Mouse (Mus musculus): Measurements from ENCODE around the gene Olfr149. TPM values are rescaled to one million over a fixed set of nuclear protein-coding genes. Genes with fewer than 3 reads are reported as not detected.
A peak's percentile ranks its signal among the peaks of the same experiment; 100 is the strongest.
"Not testable (repeated sequence)": the region's sequence is repeated elsewhere in the genome, so short reads cannot be mapped to it uniquely, and the experiment has no call there.

Olfr149 gene
- polyA plus RNA-seq (2015; fragmentation: Nextera tagmentation; extraction: Ambion mirVana), result not detected in 2 replicates

GRCm38 (mm10) chr9:39707017-39707416 is at the start of gene Olfr149:
TSS of gene Olfr149 (minus strand) at chr9:39707117.
- Histone ChIP-seq H3K4me3 (replicated peaks) (no peak within 1 kb of the TSS), H3K4me2 (no peak within 1 kb of the TSS), H3K27ac (replicated peaks) (no peak within 1 kb of the TSS), H3K9ac (replicated peaks) (no peak within 1 kb of the TSS), H3K27me3 (replicated peaks) (no peaks in the 10 kb centered on the region), H3K36me3 (no peaks in the 10 kb centered on the region), H3K4me1 (no peaks in the 10 kb centered on the region), H3K9me3 (replicated peaks) (no peaks in the 10 kb centered on the region)
- no peak for ATAC-seq (ENCODE audit: low FRiP score)

DNA sequence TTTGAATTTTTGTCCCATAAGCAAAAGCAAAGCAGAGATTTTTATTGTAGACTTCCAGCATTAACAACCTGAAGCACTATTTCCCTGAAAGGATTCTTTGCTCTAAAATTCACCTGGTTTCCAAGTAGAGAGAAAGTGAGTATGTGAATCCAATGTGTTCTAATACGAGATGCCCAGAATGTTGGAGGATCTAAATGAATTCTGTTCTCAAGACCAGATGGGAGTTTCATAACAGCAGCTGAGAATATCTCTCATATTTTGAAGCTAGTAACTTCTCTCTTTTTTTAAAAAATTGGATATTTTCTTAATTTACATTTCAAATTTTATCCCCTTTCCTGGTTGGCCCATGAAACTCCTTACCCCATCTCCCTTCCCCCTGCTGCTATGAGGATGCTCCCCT is 39.5 kb upstream of the Olfr149 start:
- Histone ChIP-seq H3K4me2 (no peak overlapping the region), H3K4me3 (replicated peaks) (no peak overlapping the region), H3K36me3 (no peaks in the 10 kb centered on the region), H3K27me3 (replicated peaks) (no peaks in the 10 kb centered on the region), H3K9ac (replicated peaks) (no peak overlapping the region), H3K9me3 (replicated peaks) (no peaks in the 10 kb centered on the region), H3K27ac (replicated peaks) (no peak overlapping the region), H3K4me1 (no peaks in the 10 kb centered on the region)
- ATAC-seq (ENCODE audit: low FRiP score), result no peak
- WGBS, result 94% methylated on average over 1 of the region's 1 CpGs

GRCm38 (mm10) chr9:39745949-39746348 is 39.0 kb upstream of the Olfr149 start, which contains the start of gene Olfr967:
TSS of gene Olfr967 (plus strand) at chr9:39746249.
- no peak within 1 kb of the TSS for H3K4me2 ChIP-seq
- no peak within 1 kb of the TSS for H3K9ac ChIP-seq (replicated peaks)
- no peaks in the 10 kb centered on the region for H3K4me1 ChIP-seq
- no peak for ATAC-seq (ENCODE audit: low FRiP score)
- no peaks in the 10 kb centered on the region for H3K27me3 ChIP-seq (replicated peaks)
- H3K4me3 ChIP-seq (replicated peaks), result no peak within 1 kb of the TSS
- no peak within 1 kb of the TSS for H3K27ac ChIP-seq (replicated peaks)
- H3K9me3 ChIP-seq (replicated peaks), result no peaks in the 10 kb centered on the region
- H3K36me3 ChIP-seq, result no peaks in the 10 kb centered on the region

- Histone ChIP-seq H3K9me3 (replicated peaks) (no peaks in the 10 kb centered on the region), H3K4me1 (no peaks in the 10 kb centered on the region), H3K27me3 (replicated peaks) (no peaks in the 10 kb centered on the region), H3K4me2 (no peak overlapping the region), H3K27ac (replicated peaks) (no peak overlapping the region), H3K9ac (replicated peaks) (no peak overlapping the region), H3K4me3 (replicated peaks) (no peak overlapping the region), H3K36me3 (no peaks in the 10 kb centered on the region)
- no peak for ATAC-seq (ENCODE audit: low FRiP score)
- WGBS, result 86% methylated on average over 1 of the region's 1 CpGs
These were observed 33.8 kb upstream of the Olfr149 start for GRCm38 (mm10) chr9:39740741-39741140.

DNA sequence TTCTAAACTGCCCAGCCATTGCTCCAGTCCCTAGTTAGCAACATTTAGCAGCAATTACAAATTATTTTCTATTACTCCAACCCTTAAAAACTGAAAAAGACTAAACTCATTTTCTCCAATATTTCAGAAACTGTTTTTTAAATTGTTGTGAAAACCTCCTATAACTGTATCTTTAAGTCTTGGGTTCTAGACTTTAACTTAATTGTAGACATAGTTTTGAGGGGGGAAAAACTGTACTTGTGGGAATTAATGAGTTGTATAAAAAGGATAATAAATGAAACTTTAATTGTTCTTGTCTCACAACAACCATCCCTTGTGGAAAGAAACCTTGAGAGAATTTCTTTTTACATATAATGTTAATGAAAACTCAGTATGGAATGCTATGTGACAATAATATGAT is 23.8 kb upstream of the Olfr149 start, which contains the start of gene Olfr150:
TSS of gene Olfr150 (plus strand) at position 301 of the 400 bp plus-strand sequence.
- H3K4me2 ChIP-seq, result no peak within 1 kb of the TSS
- no peak within 1 kb of the TSS for H3K4me3 ChIP-seq (replicated peaks)
- no peak within 1 kb of the TSS for H3K27ac ChIP-seq (replicated peaks)
- H3K27me3 ChIP-seq (replicated peaks), result no peaks in the 10 kb centered on the region
- ATAC-seq (ENCODE audit: low FRiP score), result no peak
- H3K9ac ChIP-seq (replicated peaks), result no peak within 1 kb of the TSS
- no peaks in the 10 kb centered on the region for H3K9me3 ChIP-seq (replicated peaks)
- H3K4me1 ChIP-seq, result no peaks in the 10 kb centered on the region
- H3K36me3 ChIP-seq, result no peaks in the 10 kb centered on the region

GRCm38 (mm10) chr9:39711053-39711452 is 4.1 kb upstream of the Olfr149 start, which contains the start of gene Olfr965:
TSS of gene Olfr965 (plus strand) at chr9:39711353.
- H3K4me3 ChIP-seq (replicated peaks), result no peak within 1 kb of the TSS
- no peak within 1 kb of the TSS for H3K27ac ChIP-seq (replicated peaks)

GRCm38 (mm10) chr9:39708958-39709357 is 2.0 kb upstream of the Olfr149 start:
- H3K4me2 ChIP-seq, result no peak overlapping the region
- H3K27me3 ChIP-seq (replicated peaks), result no peaks in the 10 kb centered on the region
- H3K4me1 ChIP-seq, result no peaks in the 10 kb centered on the region
- H3K4me3 ChIP-seq (replicated peaks), result no peak overlapping the region
- ATAC-seq (ENCODE audit: low FRiP score), result no peak
- WGBS, result 72% methylated on average over 3 of the region's 3 CpGs
- H3K9me3 ChIP-seq (replicated peaks), result no peaks in the 10 kb centered on the region
- H3K27ac ChIP-seq (replicated peaks), result no peak overlapping the region
- no peaks in the 10 kb centered on the region for H3K36me3 ChIP-seq
- no peak overlapping the region for H3K9ac ChIP-seq (replicated peaks)

More at GRCm38 (mm10) chr9:39711053-39711452, 4.1 kb upstream of the Olfr149 start, which contains the start of gene Olfr965:
- no peaks in the 10 kb centered on the region for H3K27me3 ChIP-seq (replicated peaks)
- H3K9ac ChIP-seq (replicated peaks), result no peak within 1 kb of the TSS
- H3K4me2 ChIP-seq, result no peak within 1 kb of the TSS
- H3K36me3 ChIP-seq, result no peaks in the 10 kb centered on the region
- no peak for ATAC-seq (ENCODE audit: low FRiP score)
- no peaks in the 10 kb centered on the region for H3K4me1 ChIP-seq
- no peaks in the 10 kb centered on the region for H3K9me3 ChIP-seq (replicated peaks)

DNA sequence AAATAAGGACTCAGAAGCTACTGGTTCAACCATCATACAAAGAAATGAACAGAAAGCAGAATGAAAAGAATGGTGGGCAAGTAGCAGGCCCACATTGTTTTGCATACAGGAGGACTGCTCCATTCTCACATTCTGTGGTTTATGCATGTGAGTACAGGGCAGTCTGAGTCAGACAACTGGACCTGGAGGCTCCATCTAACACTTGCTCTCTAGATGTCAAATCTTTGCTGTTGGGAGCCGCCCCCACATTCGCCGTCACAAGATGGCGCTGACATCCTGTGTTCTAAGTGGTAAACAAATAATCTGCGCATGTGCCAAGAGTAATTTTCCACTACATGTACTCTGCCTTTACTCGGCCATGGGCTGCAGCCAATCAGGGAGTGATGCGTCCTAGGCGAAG is 5.8 kb downstream of the Olfr149 start:
- H3K36me3 ChIP-seq; H3K9ac ChIP-seq (replicated peaks); H3K4me1 ChIP-seq; H3K9me3 ChIP-seq (replicated peaks); H3K4me3 ChIP-seq (replicated peaks); H3K27ac ChIP-seq (replicated peaks); H3K27me3 ChIP-seq (replicated peaks); ATAC-seq (ENCODE audit: low FRiP score); H3K4me2 ChIP-seq: not testable (repeated sequence)
- 81% methylated on average over 8 of the region's 8 CpGs for WGBS

DNA sequence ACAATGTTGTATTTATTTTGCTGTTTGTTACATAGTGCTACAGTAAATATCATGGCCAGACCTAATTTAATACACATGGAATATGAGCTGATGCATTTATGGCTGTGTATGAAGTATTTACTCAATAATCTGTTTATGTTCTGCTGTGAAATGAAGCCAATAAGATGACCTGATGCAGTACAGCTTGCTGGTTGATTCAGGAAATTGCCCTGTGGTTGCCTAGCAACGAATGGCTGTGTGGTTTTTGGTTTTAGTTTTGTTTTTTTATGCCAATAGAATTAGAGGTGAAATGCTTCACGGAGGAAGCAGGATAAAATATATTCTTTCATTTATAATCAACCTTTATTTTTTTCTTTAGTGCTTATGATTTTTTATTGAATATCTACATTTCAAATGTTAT is 27.6 kb downstream of the Olfr149 start:
- no peaks in the 10 kb centered on the region for H3K36me3 ChIP-seq
- WGBS, result 57% methylated on average over 2 of the region's 2 CpGs
- H3K27ac ChIP-seq (replicated peaks), result no peak overlapping the region
- H3K4me1 ChIP-seq, result no peaks in the 10 kb centered on the region
- no peak overlapping the region for H3K4me3 ChIP-seq (replicated peaks)
- H3K4me2 ChIP-seq, result no peak overlapping the region
- H3K9me3 ChIP-seq (replicated peaks), result no peaks in the 10 kb centered on the region
- peak; percentile 68; the same call in 1 of the 2 replicates for ATAC-seq (ENCODE audit: low FRiP score)
- no peaks in the 10 kb centered on the region for H3K27me3 ChIP-seq (replicated peaks)
- H3K9ac ChIP-seq (replicated peaks), result no peak overlapping the region

DNA sequence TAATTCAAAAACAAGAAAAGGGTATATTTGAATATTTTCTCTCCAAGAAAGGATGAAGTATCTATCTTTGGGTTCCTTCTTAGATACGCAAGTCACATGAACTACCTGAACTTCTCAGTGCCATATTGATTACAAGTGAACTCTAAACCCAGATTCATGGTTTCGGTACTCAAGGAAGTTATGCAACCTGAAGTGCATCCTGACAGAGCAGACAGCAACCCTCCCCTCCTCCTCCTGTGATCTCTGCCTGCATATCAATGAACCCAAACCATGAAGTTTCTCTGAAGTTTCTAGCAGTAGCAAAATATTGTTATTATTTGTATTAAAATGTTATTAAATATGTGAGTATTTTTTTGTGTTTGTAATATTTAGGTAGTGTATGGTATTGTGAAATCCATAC is 28.4 kb downstream of the Olfr149 start:
- H3K9me3 ChIP-seq (replicated peaks), result no peaks in the 10 kb centered on the region
- H3K4me2 ChIP-seq, result no peak overlapping the region
- no peaks in the 10 kb centered on the region for H3K4me1 ChIP-seq
- no peak overlapping the region for H3K4me3 ChIP-seq (replicated peaks)
- WGBS, result 95% methylated on average over 2 of the region's 2 CpGs
- no peaks in the 10 kb centered on the region for H3K27me3 ChIP-seq (replicated peaks)
- no peak for ATAC-seq (ENCODE audit: low FRiP score)
- H3K36me3 ChIP-seq, result no peaks in the 10 kb centered on the region
- no peak overlapping the region for H3K9ac ChIP-seq (replicated peaks)
- H3K27ac ChIP-seq (replicated peaks), result no peak overlapping the region

GRCm38 (mm10) chr9:39674820-39675219 is 32.1 kb downstream of the Olfr149 start:
- Histone ChIP-seq H3K9me3 (replicated peaks) (no peaks in the 10 kb centered on the region), H3K4me2 (no peak overlapping the region), H3K27me3 (replicated peaks) (no peaks in the 10 kb centered on the region), H3K36me3 (no peaks in the 10 kb centered on the region), H3K4me1 (no peaks in the 10 kb centered on the region), H3K4me3 (replicated peaks) (no peak overlapping the region), H3K27ac (replicated peaks) (no peak overlapping the region), H3K9ac (replicated peaks) (no peak overlapping the region)
- 90% methylated on average over 2 of the region's 2 CpGs for WGBS
- no peak for ATAC-seq (ENCODE audit: low FRiP score)

DNA sequence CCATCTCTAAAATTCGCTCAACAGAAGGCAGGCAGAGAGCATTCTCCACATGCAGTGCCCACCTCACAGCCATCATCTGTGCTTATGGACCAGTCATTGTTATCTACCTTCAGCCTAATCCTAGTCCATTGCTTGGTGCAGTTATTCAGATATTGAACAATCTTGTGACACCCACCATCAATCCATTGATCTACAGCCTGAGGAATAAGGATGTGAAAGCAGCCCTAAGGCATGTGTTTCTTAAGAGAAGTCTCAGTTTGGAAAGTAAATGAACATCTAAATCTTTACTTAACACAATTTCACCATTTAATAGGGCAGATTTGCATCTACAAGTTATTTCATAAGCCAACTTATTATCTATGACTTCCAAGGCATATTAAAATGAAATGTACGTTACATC is 37.2 kb downstream of the Olfr149 start:
- WGBS, result 86% methylated on average over 2 of the region's 2 CpGs
- ATAC-seq (ENCODE audit: low FRiP score), result no peak

GRCm38 (mm10) chr9:39666905-39667304 is 40.0 kb downstream of the Olfr149 start, which contains the start of gene Olfr963:
TSS of gene Olfr963 (plus strand) at chr9:39667205.
- no peak within 1 kb of the TSS for H3K9ac ChIP-seq (replicated peaks)
- 95% methylated on average over 1 of the region's 1 CpGs for WGBS
- no peaks in the 10 kb centered on the region for H3K4me1 ChIP-seq
- no peak within 1 kb of the TSS for H3K4me3 ChIP-seq (replicated peaks)
- no peak within 1 kb of the TSS for H3K4me2 ChIP-seq
- no peaks in the 10 kb centered on the region for H3K9me3 ChIP-seq (replicated peaks)
- no peaks in the 10 kb centered on the region for H3K36me3 ChIP-seq
- H3K27me3 ChIP-seq (replicated peaks), result no peaks in the 10 kb centered on the region
- no peak within 1 kb of the TSS for H3K27ac ChIP-seq (replicated peaks)
- ATAC-seq (ENCODE audit: low FRiP score), result no peak

More for the DNA sequence above, 37.2 kb downstream of the Olfr149 start:
- no peaks in the 10 kb centered on the region for H3K36me3 ChIP-seq
- H3K4me3 ChIP-seq (replicated peaks), result no peak overlapping the region
- no peak overlapping the region for H3K27ac ChIP-seq (replicated peaks)
- H3K9ac ChIP-seq (replicated peaks), result no peak overlapping the region
- no peak overlapping the region for H3K4me2 ChIP-seq
- no peaks in the 10 kb centered on the region for H3K9me3 ChIP-seq (replicated peaks)
- no peaks in the 10 kb centered on the region for H3K4me1 ChIP-seq
- no peaks in the 10 kb centered on the region for H3K27me3 ChIP-seq (replicated peaks)

Measured in neural tube, embryonic 15.5 days (tissue).